ENCODE assay signal across 9 mouse cellular contexts in the genomic region with DNA sequence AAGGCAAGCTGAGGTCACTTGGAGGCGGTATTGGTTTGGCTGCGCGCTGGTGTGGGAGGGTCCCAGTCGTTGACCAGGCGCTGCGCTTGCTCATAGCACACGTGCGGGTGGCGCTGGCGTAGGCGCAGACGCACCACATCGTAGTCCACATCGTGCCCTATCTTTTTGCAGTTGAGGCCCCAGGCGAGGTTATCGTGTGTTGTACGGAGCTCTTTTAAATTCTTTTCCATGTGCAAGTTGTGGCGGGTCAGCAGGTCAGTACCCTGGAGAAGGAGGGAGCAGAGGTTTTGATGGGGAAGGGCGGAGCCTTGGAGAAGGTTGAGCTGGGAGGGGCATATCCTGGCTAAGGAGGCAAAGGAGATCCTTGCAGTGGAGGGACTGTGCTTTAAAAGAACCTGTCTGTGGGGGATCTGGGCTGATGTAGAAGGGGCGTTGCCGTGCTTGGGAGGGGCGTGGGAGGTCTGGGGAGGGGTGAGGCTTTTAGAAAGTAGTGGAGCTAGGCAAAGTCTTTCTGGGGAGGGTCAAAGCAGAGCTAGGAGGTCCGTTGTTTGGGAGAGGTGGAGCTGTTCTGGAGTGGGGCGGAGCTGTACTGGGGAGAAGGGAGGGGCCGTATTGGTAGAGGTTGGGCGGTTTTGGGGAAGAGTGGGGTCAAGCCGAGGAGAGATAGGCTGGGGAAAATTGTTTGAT. TPM values are rescaled to one million over a fixed set of nuclear protein-coding genes. Genes with fewer than 3 reads are reported as not detected.
DNase-seq lines count a peak whose midpoint lies in the region; ATAC-seq lines count a peak whose summit lies in the region.
"Had no signal": no experiment of that assay in that cellular context is flagged by ENCODE, and none has a peak within 500 bp of the region (broad histone marks: within the 10 kb centered on the region; RNA-seq: fewer than 3 reads in every experiment).

No protein-coding gene starts in this region.

- H3K27me3 ChIP-seq in heart, embryonic 11.5 days (ENCODE audit: control insufficient read depth, insufficient read depth, low read length), result peaks cover 11% of the 10 kb centered on the region; the same call in 1 of the 2 replicates
- no peaks in the 10 kb centered on the region for H3K27me3 ChIP-seq in embryonic facial prominence, embryonic 12.5 days
- H3K27me3 ChIP-seq in hindbrain, embryonic 15.5 days, result no peaks in the 10 kb centered on the region
- no peaks in the 10 kb centered on the region for H3K27me3 ChIP-seq in stomach, embryonic 14.5 days (ENCODE audit: control insufficient read depth, insufficient read depth, low read length)

- H3K4me1 ChIP-seq in heart, embryonic 11.5 days (ENCODE audit: control insufficient read depth, insufficient read depth, low read length), result peaks cover 6% of the 10 kb centered on the region; the same call in 1 of the 2 replicates
- peaks cover 3% of the 10 kb centered on the region for H3K4me1 ChIP-seq in embryonic facial prominence, embryonic 12.5 days
- H3K4me1 ChIP-seq in hindbrain, embryonic 15.5 days (replicated peaks), result peaks cover 22% of the 10 kb centered on the region
- H3K4me1 ChIP-seq in stomach, embryonic 14.5 days (ENCODE audit: control insufficient read depth, insufficient read depth, low read length), result 0 out of 2 replicates have a peak, but pooled peaks cover 5% of the 10 kb centered on the region

- H3K36me3 ChIP-seq in heart, embryonic 11.5 days (ENCODE audit: control insufficient read depth, insufficient read depth, low read length), result no peaks in the 10 kb centered on the region
- no peaks in the 10 kb centered on the region for H3K36me3 ChIP-seq in embryonic facial prominence, embryonic 12.5 days
- no peaks in the 10 kb centered on the region for H3K36me3 ChIP-seq in hindbrain, embryonic 15.5 days
- H3K36me3 ChIP-seq in stomach, embryonic 14.5 days (ENCODE audit: control insufficient read depth, insufficient read depth, low read length), result no peaks in the 10 kb centered on the region

- no peak overlapping the region for H3K27ac ChIP-seq in heart, embryonic 11.5 days (ENCODE audit: low read depth, low read length)
- H3K27ac ChIP-seq in embryonic facial prominence, embryonic 12.5 days, result no peak overlapping the region
- H3K27ac ChIP-seq in hindbrain, embryonic 15.5 days (replicated peaks), result peak overlapping the region; percentile 67
- no peak overlapping the region for H3K27ac ChIP-seq in stomach, embryonic 14.5 days (ENCODE audit: low read length)

- peak overlapping the region; percentile 39 for H3K4me3 ChIP-seq in heart, embryonic 11.5 days (ENCODE audit: low read depth, low read length)
- peak overlapping the region; percentile 28 for H3K4me3 ChIP-seq in embryonic facial prominence, embryonic 12.5 days
- peak overlapping the region; percentile 53 for H3K4me3 ChIP-seq in hindbrain, embryonic 15.5 days
- H3K4me3 ChIP-seq in stomach, embryonic 14.5 days (ENCODE audit: low read depth, low read length), result peak overlapping the region; percentile 30

- H3K4me2 ChIP-seq in heart, embryonic 11.5 days, result peak overlapping the region; percentile 72
- H3K4me2 ChIP-seq in embryonic facial prominence, embryonic 12.5 days (replicated peaks), result peak overlapping the region; percentile 61
- peak overlapping the region; percentile 80 for H3K4me2 ChIP-seq in hindbrain, embryonic 15.5 days
- peak overlapping the region; percentile 62 for H3K4me2 ChIP-seq in stomach, embryonic 14.5 days (replicated peaks; ENCODE audit: low read depth, low read length)

- DNase-seq in heart, postnatal 4 days, result no peak
- DNase-seq in R1 (ENCODE audit: low read depth, low spot score), result peak; percentile 95
- peak; percentile 21 for DNase-seq in lung, postnatal 10 days
- no peak for DNase-seq in adipocyte (ENCODE audit: low spot score)

- no peak overlapping the region for H3K9ac ChIP-seq in heart, embryonic 11.5 days (ENCODE audit: low read depth, low read length)
- no peak overlapping the region for H3K9ac ChIP-seq in embryonic facial prominence, embryonic 12.5 days
- H3K9ac ChIP-seq in hindbrain, embryonic 15.5 days, result peak overlapping the region; percentile 58
- H3K9ac ChIP-seq in stomach, embryonic 14.5 days (replicated peaks; ENCODE audit: low read depth, low read length), result no peak overlapping the region

- peak; percentile 56 for ATAC-seq in heart, embryonic 11.5 days (replicated peaks; ENCODE audit: insufficient number of reproducible peaks, low FRiP score, low TSS enrichment)
- peak; percentile 72 for ATAC-seq in embryonic facial prominence, embryonic 12.5 days (ENCODE audit: insufficient number of reproducible peaks, insufficient read depth, low FRiP score, low TSS enrichment)
- ATAC-seq in hindbrain, embryonic 15.5 days (ENCODE audit: low FRiP score, low read depth), result peak; percentile 92
- peak; percentile 79 for ATAC-seq in stomach, embryonic 14.5 days (ENCODE audit: insufficient number of reproducible peaks, insufficient read depth, low FRiP score, low read depth)

- 1% methylated on average over 27 of the region's 27 CpGs for WGBS in heart, embryonic 11.5 days (ENCODE audit: insufficient replicate concordance)
- WGBS in embryonic facial prominence, embryonic 12.5 days, result 4% methylated on average over 27 of the region's 27 CpGs
- 1% methylated on average over 27 of the region's 27 CpGs for WGBS in hindbrain, embryonic 15.5 days
- WGBS in stomach, embryonic 14.5 days, result 1% methylated on average over 27 of the region's 27 CpGs

- H3K9me3 ChIP-seq in heart, embryonic 11.5 days (replicated peaks; ENCODE audit: control insufficient read depth, low read length), result no peaks in the 10 kb centered on the region
- no peaks in the 10 kb centered on the region for H3K9me3 ChIP-seq in embryonic facial prominence, embryonic 12.5 days
- H3K9me3 ChIP-seq in hindbrain, embryonic 15.5 days, result no peaks in the 10 kb centered on the region
- no peaks in the 10 kb centered on the region for H3K9me3 ChIP-seq in stomach, embryonic 14.5 days (ENCODE audit: control insufficient read depth, low read depth, low read length)

RNA-seq across cellular contexts. Expression of a gene that starts 5.7 kb away (rescaled TPM):
- polyA plus RNA-seq in heart, embryonic 11.5 days (2014; fragmentation: Nextera tagmentation; extraction: Ambion mirVana), result 0.11 TPM in 1 of 2 replicates, not detected in the other
- not detected for total RNA-seq in heart, postnatal 4 days (2021)
- 0.22 TPM in 1 of 2 replicates, not detected in the other for polyA plus RNA-seq in embryonic facial prominence, embryonic 12.5 days (2016; fragmentation: Nextera tagmentation; extraction: Ambion mirVana)
- 0.39 and 0.65 TPM in 2 replicates for polyA plus RNA-seq in hindbrain, embryonic 15.5 days (2015; fragmentation: Nextera tagmentation; extraction: Ambion mirVana)
- not detected in 2 replicates for polyA plus RNA-seq in stomach, embryonic 14.5 days (2014; fragmentation: Nextera tagmentation; extraction: Ambion mirVana)
- polyA plus RNA-seq: spleen, adult 2 months had no signal

RNA-seq across cellular contexts. Expression of a gene that starts 29.1 kb away (rescaled TPM):
- not detected in 2 replicates for polyA plus RNA-seq in heart, embryonic 11.5 days (2014; fragmentation: Nextera tagmentation; extraction: Ambion mirVana)
- not detected for total RNA-seq in heart, postnatal 4 days (2021)
- not detected in 2 replicates for polyA plus RNA-seq in embryonic facial prominence, embryonic 12.5 days (2016; fragmentation: Nextera tagmentation; extraction: Ambion mirVana)
- polyA plus RNA-seq in hindbrain, embryonic 15.5 days (2015; fragmentation: Nextera tagmentation; extraction: Ambion mirVana), result not detected in 2 replicates
- polyA plus RNA-seq in stomach, embryonic 14.5 days (2014; fragmentation: Nextera tagmentation; extraction: Ambion mirVana), result 0.45 and 0.61 TPM in 2 replicates
- polyA plus RNA-seq: spleen, adult 2 months had no signal

RNA-seq across cellular contexts. Expression of a gene that starts 33.1 kb away (rescaled TPM):
- 0.35 and 0.43 TPM in 2 replicates for polyA plus RNA-seq in heart, embryonic 11.5 days (2014; fragmentation: Nextera tagmentation; extraction: Ambion mirVana)
- under 1 TPM; 0.43 to 0.63 TPM for total RNA-seq in heart, postnatal 4 days (2021)
- polyA plus RNA-seq in embryonic facial prominence, embryonic 12.5 days (2016; fragmentation: Nextera tagmentation; extraction: Ambion mirVana), result 2.1 TPM in 2 replicates
- polyA plus RNA-seq in hindbrain, embryonic 15.5 days (2015; fragmentation: Nextera tagmentation; extraction: Ambion mirVana), result 27.3 and 29.8 TPM in 2 replicates
- polyA plus RNA-seq in stomach, embryonic 14.5 days (2014; fragmentation: Nextera tagmentation; extraction: Ambion mirVana), result 0.78 and 1.1 TPM in 2 replicates

Comparison
In these comparisons a context has a peak if more than half of its experiments do, and no peak if none do; other contexts are left out.
1. DNase-seq: peak in R1 (single experiment) and lung, postnatal 10 days (single experiment); none in heart, postnatal 4 days (single experiment) and adipocyte (single experiment).
2. Peak in every context shown above with its lines, with median percentiles within 50 percentile points of each other: ATAC-seq, H3K4me2 ChIP-seq and H3K4me3 ChIP-seq.